Mouse (Mus musculus): ENCODE data around the gene Cradd. TPM values are rescaled to one million over a fixed set of nuclear protein-coding genes. Genes with fewer than 3 reads are reported as not detected.

Cradd gene
- polyA plus RNA-seq, 1 experiment, result 18.0 TPM

DNA sequence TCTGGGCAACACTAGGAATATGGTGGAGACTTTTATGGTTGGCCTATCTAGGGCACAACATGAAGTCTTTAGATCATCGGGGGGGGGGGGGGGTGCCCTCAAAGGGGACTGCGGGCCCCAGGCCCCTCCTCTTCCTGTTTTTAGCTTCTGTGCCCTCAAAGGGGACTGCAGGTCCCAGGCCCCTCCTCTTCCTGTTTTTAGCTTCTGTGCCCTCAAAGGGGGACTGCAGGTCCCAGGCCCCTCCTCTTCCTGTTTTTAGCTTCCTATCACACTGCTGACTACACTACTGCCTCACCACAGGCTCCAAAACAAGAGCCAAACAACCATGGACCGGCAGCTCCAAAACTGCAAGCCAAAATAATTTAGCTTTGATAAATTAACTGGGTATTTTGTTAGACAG, 33.8 kb upstream of the Cradd start:
- TF ChIP-seq GATA1 (IDR thresholded peaks at IDR 0.05; ENCODE audit: borderline replicate concordance, low read length) (no peak), FLI1 (IDR thresholded peaks at IDR 0.05; ENCODE audit: low read length) (no peak)
- no peak overlapping the region for H3K4me3 ChIP-seq (replicated peaks)

GRCm38 (mm10) chr10:95356711-95357110, 32.8 kb upstream of the Cradd start:
- Histone ChIP-seq H3K27me3 (replicated peaks) (peaks cover 9% of the 10 kb centered on the region), H3K9me3 (peaks cover 15% of the 10 kb centered on the region), H3K4me1 (peaks cover 11% of the 10 kb centered on the region; the same call in 1 of the 2 replicates), H3K36me3 (replicated peaks; ENCODE audit: low read length) (no peaks in the 10 kb centered on the region), H3K4me3 (replicated peaks) (no peak overlapping the region)
- TF ChIP-seq FLI1 (IDR thresholded peaks at IDR 0.05; ENCODE audit: low read length) (no peak), GATA1 (IDR thresholded peaks at IDR 0.05; ENCODE audit: borderline replicate concordance, low read length) (no peak)

More for the DNA sequence above, 33.8 kb upstream of the Cradd start:
- H3K27me3 ChIP-seq (replicated peaks), result peaks cover 5% of the 10 kb centered on the region
- H3K9me3 ChIP-seq, result peaks cover 5% of the 10 kb centered on the region
- H3K4me1 ChIP-seq, result peaks cover 11% of the 10 kb centered on the region; the same call in 1 of the 2 replicates
- H3K36me3 ChIP-seq (replicated peaks; ENCODE audit: low read length), result no peaks in the 10 kb centered on the region

DNA sequence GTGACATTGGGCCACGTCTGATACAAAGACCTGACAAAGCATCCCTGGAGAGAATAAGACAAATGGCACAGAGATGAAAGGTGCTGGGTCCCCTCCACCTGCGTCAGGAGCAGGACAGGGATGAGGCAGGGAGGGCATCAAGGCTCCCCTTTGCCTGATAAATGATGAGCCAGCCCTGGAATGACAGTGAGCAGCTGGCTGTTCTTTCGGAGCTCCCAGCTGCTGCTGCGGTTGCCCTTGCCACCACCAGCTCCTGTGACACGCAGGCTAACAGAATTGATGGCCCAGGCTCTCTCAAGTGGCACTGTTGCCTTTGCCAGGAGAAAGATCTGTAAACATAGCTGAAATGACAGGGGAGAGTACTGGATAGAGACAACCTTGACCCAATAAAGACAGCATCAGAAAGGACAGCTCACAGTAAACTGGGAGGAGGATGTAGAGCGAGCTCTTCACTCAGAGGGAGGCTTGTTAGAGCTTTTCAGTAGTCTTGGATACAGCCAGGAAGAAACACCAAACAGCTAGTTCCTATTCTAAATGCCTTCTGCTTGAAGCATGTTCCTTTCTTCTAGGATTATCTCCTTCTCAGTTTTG, 31.8 kb upstream of the Cradd start:
- no peak for TF ChIP-seq FLI1 (IDR thresholded peaks at IDR 0.05; ENCODE audit: low read length)
- TF ChIP-seq GATA1 (IDR thresholded peaks at IDR 0.05; ENCODE audit: borderline replicate concordance, low read length), result no peak
- Histone ChIP-seq H3K27me3 (replicated peaks) (peaks cover 9% of the 10 kb centered on the region), H3K4me1 (peaks cover 11% of the 10 kb centered on the region; the same call in 1 of the 2 replicates), H3K9me3 (peaks cover 25% of the 10 kb centered on the region), H3K36me3 (replicated peaks; ENCODE audit: low read length) (no peaks in the 10 kb centered on the region), H3K4me3 (replicated peaks) (no peak overlapping the region)

GRCm38 (mm10) chr10:95354673-95355072, 30.7 kb upstream of the Cradd start:
- peaks cover 11% of the 10 kb centered on the region for H3K27me3 ChIP-seq (replicated peaks)
- no peak overlapping the region for H3K4me3 ChIP-seq (replicated peaks)
- peaks cover 32% of the 10 kb centered on the region for H3K9me3 ChIP-seq
- H3K36me3 ChIP-seq (replicated peaks; ENCODE audit: low read length), result no peaks in the 10 kb centered on the region
- H3K4me1 ChIP-seq, result peaks cover 11% of the 10 kb centered on the region; the same call in 1 of the 2 replicates
- no peak for TF ChIP-seq GATA1 (IDR thresholded peaks at IDR 0.05; ENCODE audit: borderline replicate concordance, low read length)
- no peak for TF ChIP-seq FLI1 (IDR thresholded peaks at IDR 0.05; ENCODE audit: low read length)

DNA sequence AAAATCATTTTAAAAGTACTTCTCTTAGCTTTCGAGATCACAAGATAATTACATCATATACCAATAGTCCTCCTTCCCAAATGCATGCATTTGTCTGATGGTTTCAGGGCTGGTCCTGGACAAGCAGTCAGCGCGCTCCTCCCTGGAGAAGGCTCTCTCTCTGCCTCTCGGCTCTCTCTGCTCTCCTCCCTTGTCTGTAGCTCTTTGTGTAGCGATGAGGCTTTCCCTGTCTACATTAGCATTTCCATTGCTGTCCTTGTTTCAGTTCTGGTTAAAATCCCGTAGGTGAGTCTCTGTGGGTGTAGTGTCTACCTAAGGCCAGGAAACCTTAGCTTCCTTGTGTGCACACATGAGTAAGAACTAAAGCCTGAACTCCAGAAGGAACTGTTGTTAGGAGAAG, 30.1 kb upstream of the Cradd start:
- Histone ChIP-seq H3K27me3 (replicated peaks) (peaks cover 11% of the 10 kb centered on the region), H3K36me3 (replicated peaks; ENCODE audit: low read length) (no peaks in the 10 kb centered on the region), H3K9me3 (peaks cover 32% of the 10 kb centered on the region), H3K4me1 (peaks cover 11% of the 10 kb centered on the region; the same call in 1 of the 2 replicates), H3K4me3 (replicated peaks) (no peak overlapping the region)
- TF ChIP-seq FLI1 (IDR thresholded peaks at IDR 0.05; ENCODE audit: low read length) (no peak), GATA1 (IDR thresholded peaks at IDR 0.05; ENCODE audit: borderline replicate concordance, low read length) (no peak)

GRCm38 (mm10) chr10:95348457-95348856, 24.5 kb upstream of the Cradd start:
- TF ChIP-seq FLI1 (IDR thresholded peaks at IDR 0.05; ENCODE audit: low read length) (no peak), GATA1 (IDR thresholded peaks at IDR 0.05; ENCODE audit: borderline replicate concordance, low read length) (no peak)
- peaks cover 6% of the 10 kb centered on the region for H3K27me3 ChIP-seq (replicated peaks)

GRCm38 (mm10) chr10:95347776-95348175, 23.8 kb upstream of the Cradd start:
- H3K9me3 ChIP-seq, result peaks cover 34% of the 10 kb centered on the region
- no peaks in the 10 kb centered on the region for H3K4me1 ChIP-seq
- no peaks in the 10 kb centered on the region for H3K36me3 ChIP-seq (replicated peaks; ENCODE audit: low read length)
- H3K27me3 ChIP-seq (replicated peaks), result peaks cover 6% of the 10 kb centered on the region
- no peak overlapping the region for H3K4me3 ChIP-seq (replicated peaks)
- TF ChIP-seq GATA1 (IDR thresholded peaks at IDR 0.05; ENCODE audit: borderline replicate concordance, low read length) (no peak), FLI1 (IDR thresholded peaks at IDR 0.05; ENCODE audit: low read length) (no peak)

More at GRCm38 (mm10) chr10:95348457-95348856, 24.5 kb upstream of the Cradd start:
- H3K36me3 ChIP-seq (replicated peaks; ENCODE audit: low read length), result no peaks in the 10 kb centered on the region
- no peak overlapping the region for H3K4me3 ChIP-seq (replicated peaks)
- H3K9me3 ChIP-seq, result peaks cover 36% of the 10 kb centered on the region
- no peaks in the 10 kb centered on the region for H3K4me1 ChIP-seq

DNA sequence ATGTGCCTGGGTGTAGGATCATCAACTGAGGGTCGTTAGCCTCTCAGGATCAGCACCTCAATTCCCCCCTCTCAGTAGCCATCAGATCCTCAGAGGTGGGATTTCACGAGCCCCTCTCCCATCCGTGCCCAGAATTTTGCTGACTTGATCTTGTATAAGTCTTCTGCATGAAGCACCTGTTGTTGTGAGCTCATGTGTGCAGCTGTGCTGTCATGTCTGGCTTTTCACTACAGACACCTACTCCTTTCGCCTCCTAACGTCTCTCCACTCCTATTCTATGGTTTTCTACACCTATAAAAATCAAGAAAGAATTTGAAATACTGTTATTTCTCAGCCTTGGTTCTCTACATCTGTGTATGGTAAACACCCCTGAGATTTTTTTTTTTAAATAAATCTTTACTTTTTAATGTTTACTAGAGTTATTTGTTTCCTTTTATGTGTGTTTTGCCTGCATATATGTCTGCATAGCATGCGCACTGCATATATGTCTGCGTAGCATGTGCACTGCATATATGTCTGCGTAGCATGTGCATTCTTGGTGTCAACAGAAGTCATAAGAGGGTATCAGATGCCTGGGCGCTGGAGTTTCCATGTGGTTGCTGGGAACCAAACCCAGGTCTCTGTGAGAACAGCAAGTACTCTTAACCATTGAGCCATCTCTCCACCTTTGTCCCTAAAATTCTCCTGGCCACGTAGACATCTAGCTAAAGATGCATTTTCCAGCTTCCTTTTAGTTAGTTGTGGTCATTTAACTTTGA, 19.1 kb upstream of the Cradd start:
- H3K4me3 ChIP-seq (replicated peaks), result no peak overlapping the region
- H3K4me1 ChIP-seq, result 0 out of 2 replicates have a peak, but pooled peaks cover 2% of the 10 kb centered on the region
- H3K27me3 ChIP-seq (replicated peaks), result no peaks in the 10 kb centered on the region
- H3K36me3 ChIP-seq (replicated peaks; ENCODE audit: low read length), result no peaks in the 10 kb centered on the region
- TF ChIP-seq FLI1 (IDR thresholded peaks at IDR 0.05; ENCODE audit: low read length) (no peak), GATA1 (IDR thresholded peaks at IDR 0.05; ENCODE audit: borderline replicate concordance, low read length) (no peak)
- peaks cover 12% of the 10 kb centered on the region for H3K9me3 ChIP-seq

GRCm38 (mm10) chr10:95340676-95341075, 16.7 kb upstream of the Cradd start:
- H3K4me3 ChIP-seq (replicated peaks), result no peak overlapping the region
- H3K9me3 ChIP-seq, result peaks cover 12% of the 10 kb centered on the region
- no peak for TF ChIP-seq FLI1 (IDR thresholded peaks at IDR 0.05; ENCODE audit: low read length)
- no peak for TF ChIP-seq GATA1 (IDR thresholded peaks at IDR 0.05; ENCODE audit: borderline replicate concordance, low read length)
- H3K27me3 ChIP-seq (replicated peaks), result no peaks in the 10 kb centered on the region
- H3K36me3 ChIP-seq (replicated peaks; ENCODE audit: low read length), result no peaks in the 10 kb centered on the region
- H3K4me1 ChIP-seq, result peaks cover 17% of the 10 kb centered on the region

GRCm38 (mm10) chr10:95337589-95337988, 13.7 kb upstream of the Cradd start:
- TF ChIP-seq FLI1 (IDR thresholded peaks at IDR 0.05; ENCODE audit: low read length) (no peak), GATA1 (IDR thresholded peaks at IDR 0.05; ENCODE audit: borderline replicate concordance, low read length) (no peak)
- no peaks in the 10 kb centered on the region for H3K36me3 ChIP-seq (replicated peaks; ENCODE audit: low read length)
- no peak overlapping the region for H3K4me3 ChIP-seq (replicated peaks)
- peaks cover 28% of the 10 kb centered on the region for H3K4me1 ChIP-seq
- H3K27me3 ChIP-seq (replicated peaks), result peaks cover 2% of the 10 kb centered on the region
- peaks cover 6% of the 10 kb centered on the region; the same call in 1 of the 2 replicates for H3K9me3 ChIP-seq
